Mouse (Mus musculus) ES-Bruce4 (cell line): Measurements from ENCODE around the gene Tmem110. TPM values are rescaled to one million over a fixed set of nuclear protein-coding genes. Genes with fewer than 3 reads are reported as not detected.

Experiments used
- H3K27ac ChIP-seq: 2 replicates; pipeline ENCODE4 v1.5.1; 2012; ENCODE audit warnings: low read length, inconsistent platforms; ENCODE audit not compliant: insufficient read depth
- H3K27me3 ChIP-seq: 2 replicates; pipeline ENCODE4 v1.6.1; 2012; ENCODE audit warnings: mild to moderate bottlenecking, low read length, inconsistent platforms; ENCODE audit not compliant: control insufficient read depth, poor library complexity, insufficient read depth, severe bottlenecking
- H3K36me3 ChIP-seq: 2 replicates; pipeline ENCODE4 v1.6.1; 2012; ENCODE audit warnings: inconsistent platforms, mild to moderate bottlenecking, low read length, moderate library complexity; ENCODE audit not compliant: control insufficient read depth, poor library complexity, insufficient read depth, severe bottlenecking
- H3K4me1 ChIP-seq: one replicate; pipeline ENCODE4 v1.8.1; 2011; ENCODE audit warnings: low read length; ENCODE audit not compliant: control insufficient read depth, insufficient read depth
- H3K4me3 ChIP-seq: 2 replicates; pipeline ENCODE4 v1.5.1; 2011; ENCODE audit warnings: low read depth, mild to moderate bottlenecking, low read length
- H3K9ac ChIP-seq: 2 replicates; pipeline ENCODE4 v1.6.1; 2012; ENCODE audit warnings: low read depth, mild to moderate bottlenecking, inconsistent platforms; ENCODE audit not compliant: poor library complexity, severe bottlenecking
- H3K9me3 ChIP-seq: replicated peaks from 2 replicates; pipeline ENCODE4 v1.6.1; 2012; ENCODE audit warnings: mild to moderate bottlenecking, low read length, inconsistent platforms; ENCODE audit not compliant: control insufficient read depth, poor library complexity, insufficient read depth, severe bottlenecking
- CTCF ChIP-seq: IDR thresholded peaks from one replicate; pipeline ENCODE4 v1.8.1; 2011; ENCODE audit warnings: low read depth, low read length
- EP300 ChIP-seq: IDR thresholded peaks from 2 replicates; pipeline ENCODE4 v1.6.1; 2011; ENCODE audit warnings: low read depth, low read length; ENCODE audit not compliant: insufficient read depth
- POLR2A ChIP-seq: IDR thresholded peaks from one replicate; pipeline ENCODE4 v1.8.1; 2011; ENCODE audit warnings: low read length; ENCODE audit not compliant: insufficient read depth
- polyA plus RNA-seq: library from polyadenylated mRNA; stranded (reverse); fragments of >200 nt; gene quantifications from 2 replicates; pipeline ENCODE4 v1.2.4, GENCODE M21; 2011; ENCODE audit warnings: low read depth; ENCODE audit not compliant: missing spikeins, insufficient read depth, insufficient read length

The Tmem110 gene
- polyA plus RNA-seq, 1 experiment, result 18.1 TPM

DNA sequence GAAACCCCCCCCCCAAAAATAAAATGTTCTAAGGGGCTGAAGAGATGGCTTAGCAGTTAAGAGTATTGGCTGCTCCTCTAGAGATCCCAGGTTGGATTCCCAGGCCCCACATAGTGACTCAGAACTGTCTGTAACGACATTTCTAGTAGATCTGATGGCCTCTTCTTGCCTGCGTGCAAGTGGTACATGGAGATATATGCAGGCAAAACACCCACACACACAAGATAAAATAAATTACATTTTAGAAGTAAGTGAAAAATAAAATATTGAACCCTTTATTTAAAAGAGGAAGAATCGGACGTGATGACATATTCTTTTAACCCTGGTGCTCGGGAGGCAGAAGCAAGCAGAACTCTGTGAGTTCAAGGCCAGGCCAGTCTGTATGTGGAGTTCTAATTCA, 77.2 kb downstream of the Tmem110 start:
- H3K36me3 ChIP-seq, result no peaks in the 10 kb centered on the region
- TF ChIP-seq EP300 (no peak), CTCF (no peak), POLR2A (no peak)
- H3K9me3 ChIP-seq, result no peaks in the 10 kb centered on the region
- no peak overlapping the region for H3K27ac ChIP-seq
- no peak overlapping the region for H3K9ac ChIP-seq
- H3K4me3 ChIP-seq, result no peak overlapping the region
- no peaks in the 10 kb centered on the region for H3K4me1 ChIP-seq
- H3K27me3 ChIP-seq, result no peaks in the 10 kb centered on the region

- H3K4me1 ChIP-seq, result no peaks in the 10 kb centered on the region
- no peaks in the 10 kb centered on the region for H3K9me3 ChIP-seq
- no peak overlapping the region for H3K27ac ChIP-seq
- H3K27me3 ChIP-seq, result no peaks in the 10 kb centered on the region
- no peaks in the 10 kb centered on the region for H3K36me3 ChIP-seq
- TF ChIP-seq EP300, result no peak
- no peak for TF ChIP-seq CTCF
- TF ChIP-seq POLR2A, result no peak
- H3K4me3 ChIP-seq, result no peak overlapping the region
- no peak overlapping the region for H3K9ac ChIP-seq
Measured at GRCm38 (mm10) chr14:30903036-30903435, 77.6 kb downstream of the Tmem110 start.

DNA sequence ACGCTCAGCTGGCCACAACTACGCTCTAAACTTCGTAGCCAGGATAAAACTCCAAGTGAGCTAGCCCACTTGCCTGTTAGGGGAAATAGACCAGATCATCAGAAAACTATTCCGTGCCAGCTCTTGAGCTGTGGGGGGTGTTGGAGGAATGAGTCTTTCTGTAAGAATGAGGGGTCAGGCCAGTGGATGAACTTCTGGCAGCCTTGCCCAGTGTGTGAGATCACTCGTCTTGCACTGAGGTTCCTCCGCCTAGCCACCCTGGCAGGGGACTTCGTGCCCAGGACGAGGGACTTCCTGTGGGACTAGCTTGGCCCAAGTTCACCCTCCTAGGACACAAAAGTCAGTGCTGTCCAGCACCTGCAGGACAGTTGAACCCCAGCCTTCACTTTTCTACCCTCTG, 78.9 kb downstream of the Tmem110 start:
- Histone ChIP-seq H3K9me3 (no peaks in the 10 kb centered on the region), H3K27me3 (no peaks in the 10 kb centered on the region), H3K36me3 (no peaks in the 10 kb centered on the region), H3K4me1 (no peaks in the 10 kb centered on the region), H3K9ac (no peak overlapping the region), H3K27ac (no peak overlapping the region), H3K4me3 (no peak overlapping the region)
- TF ChIP-seq EP300 (no peak), CTCF (no peak), POLR2A (no peak)

DNA sequence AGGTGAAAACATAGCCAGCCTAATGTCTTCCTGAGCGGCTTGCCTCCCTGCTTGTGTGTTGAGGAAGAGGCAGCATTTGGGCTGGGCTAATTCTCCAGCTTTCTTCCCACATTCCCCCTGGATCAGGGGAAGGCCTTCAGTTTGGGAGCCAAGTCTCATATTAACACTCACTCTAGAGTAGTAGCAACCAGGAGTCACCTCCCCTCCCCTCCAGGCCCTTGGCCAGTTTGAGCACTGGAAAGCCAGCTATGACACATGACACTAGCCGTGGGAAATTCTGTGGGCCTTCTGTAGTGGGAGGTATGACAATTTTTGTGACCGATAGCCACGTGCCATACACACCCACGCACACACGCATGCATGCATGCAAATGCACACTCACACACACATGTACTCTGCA, 80.6 kb downstream of the Tmem110 start:
- H3K36me3 ChIP-seq, result no peaks in the 10 kb centered on the region
- H3K27me3 ChIP-seq, result no peaks in the 10 kb centered on the region
- no peak overlapping the region for H3K9ac ChIP-seq
- H3K27ac ChIP-seq, result no peak overlapping the region
- no peaks in the 10 kb centered on the region for H3K9me3 ChIP-seq
- H3K4me3 ChIP-seq, result no peak overlapping the region
- H3K4me1 ChIP-seq, result no peaks in the 10 kb centered on the region
- TF ChIP-seq EP300 (no peak), CTCF (no peak), POLR2A (no peak)

DNA sequence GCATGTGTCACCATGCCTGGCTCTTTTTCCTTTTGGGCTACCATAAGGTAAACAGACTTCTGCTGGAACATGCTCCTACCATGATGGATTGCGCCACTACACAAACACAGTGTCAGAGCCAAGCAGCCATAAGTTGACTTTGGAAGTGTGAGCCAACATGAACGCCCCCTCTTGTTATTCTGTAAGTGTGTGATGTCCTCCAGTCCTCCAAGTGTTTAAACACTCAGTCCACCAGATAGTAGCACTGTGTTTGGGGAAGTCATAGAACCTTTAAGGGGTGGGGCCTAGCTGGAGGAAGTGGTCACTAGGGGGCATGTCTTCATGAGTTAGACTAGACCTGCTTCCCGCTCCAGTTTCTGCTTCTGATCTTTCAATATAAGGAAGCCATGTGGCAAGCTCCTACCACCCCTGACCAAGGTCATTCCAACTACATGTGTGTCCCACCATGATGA, 82.5 kb downstream of the Tmem110 start:
- no peak overlapping the region for H3K4me3 ChIP-seq
- H3K36me3 ChIP-seq, result no peaks in the 10 kb centered on the region
- H3K9ac ChIP-seq, result no peak overlapping the region
- H3K27me3 ChIP-seq, result no peaks in the 10 kb centered on the region
- no peaks in the 10 kb centered on the region for H3K4me1 ChIP-seq
- no peaks in the 10 kb centered on the region for H3K9me3 ChIP-seq
- TF ChIP-seq POLR2A, result no peak
- TF ChIP-seq CTCF, result no peak
- TF ChIP-seq EP300, result no peak
- no peak overlapping the region for H3K27ac ChIP-seq

- Histone ChIP-seq H3K9me3 (no peaks in the 10 kb centered on the region), H3K36me3 (no peaks in the 10 kb centered on the region), H3K4me1 (no peaks in the 10 kb centered on the region), H3K27me3 (no peaks in the 10 kb centered on the region), H3K9ac (no peak overlapping the region), H3K4me3 (no peak overlapping the region), H3K27ac (no peak overlapping the region)
- TF ChIP-seq CTCF (no peak), POLR2A (no peak), EP300 (no peak)
Measured at GRCm38 (mm10) chr14:30911141-30911540, 85.8 kb downstream of the Tmem110 start.
